9 mouse cellular contexts compared by ENCODE assay signal in the genomic region with DNA sequence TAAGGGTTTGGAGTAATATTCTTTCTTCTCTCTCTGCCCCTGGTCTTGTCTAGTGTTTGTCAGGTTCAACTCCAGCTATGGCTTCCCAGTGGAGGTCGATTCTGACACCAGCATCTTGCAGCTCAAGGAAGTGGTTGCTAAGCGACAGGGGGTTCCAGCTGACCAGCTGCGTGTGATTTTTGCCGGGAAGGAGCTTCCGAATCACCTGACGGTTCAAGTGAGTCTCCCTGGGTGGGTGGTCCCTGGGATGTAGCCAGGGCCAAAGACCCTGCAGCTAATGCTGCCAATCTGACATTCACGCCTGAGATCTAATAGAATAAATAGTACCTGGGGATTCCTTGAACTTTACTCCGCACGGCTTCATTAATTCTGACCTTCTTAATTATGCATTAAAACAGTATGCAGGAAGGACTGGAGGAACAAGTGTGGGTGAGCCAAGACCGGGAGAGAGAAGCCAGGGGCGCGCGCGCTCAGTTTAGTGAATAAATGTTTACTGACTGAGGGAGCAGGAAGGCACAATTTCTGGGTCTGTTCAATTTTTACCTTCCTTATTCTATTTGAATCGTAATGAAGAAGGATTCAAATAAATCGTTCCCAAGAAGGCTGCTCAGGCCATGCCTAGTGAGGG.
A peak's percentile ranks its signal among the peaks of the same experiment; 100 is the strongest.
DNase-seq lines count a peak whose midpoint lies in the region; ATAC-seq and TF ChIP-seq lines count a peak whose summit lies in the region.
"Had no signal": no experiment of that assay in that cellular context is flagged by ENCODE, and none has a peak within 500 bp of the region (broad histone marks: within the 10 kb centered on the region; RNA-seq: fewer than 3 reads in every experiment).

No protein-coding gene starts in this region.

- TF ChIP-seq POLR2A in ES-Bruce4 (IDR thresholded peaks at IDR 0.05; ENCODE audit: insufficient read depth, low read length), result no peak
- TF ChIP-seq POLR2A in limb, embryonic 14.5 days (IDR thresholded peaks at IDR 0.05; ENCODE audit: borderline replicate concordance, extremely low read depth, insufficient read depth, insufficient read length), result no peak

- peak; percentile 46 for ATAC-seq in forebrain, embryonic 16.5 days
- no peak for ATAC-seq in limb, embryonic 14.5 days (ENCODE audit: low FRiP score, low read depth)
- no peak for ATAC-seq in megakaryocyte, adult 5-6 weeks (ENCODE audit: poor library complexity, severe bottlenecking)

- peak; percentile 38 for DNase-seq in cerebellum, adult 9-11 months
- no peak for DNase-seq in cerebellum, adult 11 months
- DNase-seq in limb, embryonic 14.5 days (ENCODE audit: low spot score), result no peak
- no peak for DNase-seq in spleen, postnatal 36 days (ENCODE audit: low spot score in 2 of 2)
- DNase-seq in gastrocnemius, postnatal 36 days, result no peak

- peak overlapping the region; percentile 45 for H3K9ac ChIP-seq in ES-Bruce4 (ENCODE audit: low read depth, poor library complexity, severe bottlenecking)
- H3K9ac ChIP-seq in forebrain, embryonic 16.5 days (replicated peaks; ENCODE audit: low read depth, low read length), result no peak overlapping the region
- no peak overlapping the region for H3K9ac ChIP-seq in limb, embryonic 14.5 days (ENCODE audit: low read depth, low read length, severe bottlenecking)

- TF ChIP-seq EP300 in ES-Bruce4 (IDR thresholded peaks at IDR 0.05; ENCODE audit: insufficient read depth, low read depth, low read length), result 0 out of 2 replicates have a peak, but pooled peaks have one; percentile 51

- no peaks in the 10 kb centered on the region for H3K4me1 ChIP-seq in ES-Bruce4 (ENCODE audit: control insufficient read depth, insufficient read depth, low read length)
- H3K4me1 ChIP-seq in forebrain, embryonic 16.5 days (replicated peaks; ENCODE audit: control insufficient read depth, insufficient read depth, low read length), result peaks cover 16% of the 10 kb centered on the region
- peaks cover 9% of the 10 kb centered on the region; the same call in 1 of the 2 replicates for H3K4me1 ChIP-seq in limb, embryonic 14.5 days (ENCODE audit: control insufficient read depth, insufficient read depth, low read length)

- H3K4me2 ChIP-seq in forebrain, embryonic 16.5 days (ENCODE audit: low read length), result peak overlapping the region; percentile 33
- peak overlapping the region; percentile 27 for H3K4me2 ChIP-seq in limb, embryonic 14.5 days (replicated peaks; ENCODE audit: low read depth, low read length, severe bottlenecking)

- H3K36me3 ChIP-seq in ES-Bruce4 (ENCODE audit: control insufficient read depth, insufficient read depth, low read length, poor library complexity, severe bottlenecking), result no peaks in the 10 kb centered on the region
- H3K36me3 ChIP-seq in forebrain, embryonic 16.5 days (ENCODE audit: control insufficient read depth, insufficient read depth), result no peaks in the 10 kb centered on the region
- H3K36me3 ChIP-seq in limb, embryonic 14.5 days (ENCODE audit: control insufficient read depth, insufficient read depth, low read length), result no peaks in the 10 kb centered on the region

- intact Hi-C loops in gastrocnemius, postnatal 36 days (cut with DNase I), result loop anchor here (5.0 kb wide), 1 partner anchor 225 kb away; the partner anchor contains the start of genes Pacrg and Prkn

- H3K4me3 ChIP-seq in ES-Bruce4 (ENCODE audit: low read depth, low read length), result peak overlapping the region; percentile 26
- no peak overlapping the region; the same call in 1 of the 2 replicates for H3K4me3 ChIP-seq in forebrain, embryonic 16.5 days (replicated peaks; ENCODE audit: low read length)
- H3K4me3 ChIP-seq in limb, embryonic 14.5 days (replicated peaks; ENCODE audit: low read length), result no peak overlapping the region
- H3K4me3 ChIP-seq: myocyte had no signal

- no peaks in the 10 kb centered on the region; the same call in 1 of the 2 replicates for H3K27me3 ChIP-seq in ES-Bruce4 (ENCODE audit: control insufficient read depth, insufficient read depth, low read length, poor library complexity, severe bottlenecking)
- no peaks in the 10 kb centered on the region for H3K27me3 ChIP-seq in forebrain, embryonic 16.5 days (replicated peaks; ENCODE audit: control insufficient read depth, insufficient read depth, low read length)
- H3K27me3 ChIP-seq in limb, embryonic 14.5 days (ENCODE audit: control insufficient read depth, insufficient read depth, low read length), result no peaks in the 10 kb centered on the region

- WGBS in forebrain, embryonic 16.5 days, result under 1% methylated on average over 16 of the region's 16 CpGs
- WGBS in limb, embryonic 14.5 days, result 6% methylated on average over 16 of the region's 16 CpGs

- TF ChIP-seq CTCF in ES-Bruce4 (IDR thresholded peaks at IDR 0.05; ENCODE audit: low read depth, low read length), result no peak

- H3K27ac ChIP-seq in ES-Bruce4 (ENCODE audit: insufficient read depth, low read length), result peak overlapping the region; percentile 91
- H3K27ac ChIP-seq in forebrain, embryonic 16.5 days (ENCODE audit: low read length), result no peak overlapping the region; the same call in 1 of the 2 replicates
- no peak overlapping the region for H3K27ac ChIP-seq in limb, embryonic 14.5 days (replicated peaks; ENCODE audit: low read depth, low read length)

- no peaks in the 10 kb centered on the region for H3K9me3 ChIP-seq in ES-Bruce4 (replicated peaks; ENCODE audit: control insufficient read depth, insufficient read depth, low read length, poor library complexity, severe bottlenecking)
- H3K9me3 ChIP-seq in forebrain, embryonic 16.5 days (ENCODE audit: control insufficient read depth, low read length), result no peaks in the 10 kb centered on the region
- no peaks in the 10 kb centered on the region for H3K9me3 ChIP-seq in limb, embryonic 14.5 days (ENCODE audit: control insufficient read depth, low read length)
